Mouse (Mus musculus): ENCODE results near the gene Lck. TPM values are rescaled to one million over a fixed set of nuclear protein-coding genes. Genes with fewer than 3 reads are reported as not detected.

Lck gene
- polyA plus RNA-seq, 1 experiment = 1.7 TPM

DNA sequence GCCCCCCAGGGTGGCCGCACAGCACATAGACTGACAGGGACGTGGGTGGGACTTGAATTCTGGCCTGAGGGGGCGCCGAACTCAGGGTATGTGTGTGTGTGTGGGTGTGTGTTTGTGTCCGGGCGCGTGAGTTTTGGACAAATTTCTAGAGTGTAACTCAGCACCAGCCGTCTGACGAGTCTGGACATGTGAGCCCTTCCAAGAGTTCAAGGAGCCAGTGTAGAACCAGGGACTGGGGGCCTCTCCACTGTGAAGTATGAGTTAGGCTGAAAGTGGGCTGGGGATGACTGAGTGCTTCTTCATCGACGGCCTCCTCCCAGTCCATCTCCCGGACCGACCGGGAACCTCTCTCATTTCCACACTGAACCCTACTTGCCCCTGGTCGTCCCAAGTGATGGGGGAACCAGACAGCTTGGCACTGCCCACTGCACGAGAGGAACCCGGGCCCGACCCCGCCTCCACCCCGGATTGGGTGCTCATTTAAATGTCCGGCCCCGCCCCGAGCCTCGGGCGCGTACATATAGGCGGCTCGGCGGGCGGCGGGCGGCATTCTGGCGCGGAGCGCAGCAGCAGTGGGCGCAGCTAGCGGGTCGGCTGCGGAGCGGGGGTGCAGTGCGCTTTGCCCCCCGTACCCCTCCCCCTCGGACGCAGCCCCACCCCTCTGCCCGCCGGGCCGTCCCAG, 60.2 kb downstream of the Lck start, which contains the start of gene Marcksl1:
TSS of gene Marcksl1 (plus strand) at position 496 of the 682 bp plus-strand sequence.
- Histone ChIP-seq H3K4me1 (peaks cover 23% of the 10 kb centered on the region), H3K9me3 (no peaks in the 10 kb centered on the region), H3K27me3 (replicated peaks) (peaks cover 56% of the 10 kb centered on the region), H3K36me3 (replicated peaks; ENCODE audit: low read length) (peaks cover 21% of the 10 kb centered on the region), H3K4me3 (replicated peaks) (peak within 1 kb of the TSS; percentile 91)
- TF ChIP-seq GATA1 (IDR thresholded peaks at IDR 0.05; ENCODE audit: borderline replicate concordance, low read length) (no peak), FLI1 (IDR thresholded peaks at IDR 0.05; ENCODE audit: low read length) (no peak)

DNA sequence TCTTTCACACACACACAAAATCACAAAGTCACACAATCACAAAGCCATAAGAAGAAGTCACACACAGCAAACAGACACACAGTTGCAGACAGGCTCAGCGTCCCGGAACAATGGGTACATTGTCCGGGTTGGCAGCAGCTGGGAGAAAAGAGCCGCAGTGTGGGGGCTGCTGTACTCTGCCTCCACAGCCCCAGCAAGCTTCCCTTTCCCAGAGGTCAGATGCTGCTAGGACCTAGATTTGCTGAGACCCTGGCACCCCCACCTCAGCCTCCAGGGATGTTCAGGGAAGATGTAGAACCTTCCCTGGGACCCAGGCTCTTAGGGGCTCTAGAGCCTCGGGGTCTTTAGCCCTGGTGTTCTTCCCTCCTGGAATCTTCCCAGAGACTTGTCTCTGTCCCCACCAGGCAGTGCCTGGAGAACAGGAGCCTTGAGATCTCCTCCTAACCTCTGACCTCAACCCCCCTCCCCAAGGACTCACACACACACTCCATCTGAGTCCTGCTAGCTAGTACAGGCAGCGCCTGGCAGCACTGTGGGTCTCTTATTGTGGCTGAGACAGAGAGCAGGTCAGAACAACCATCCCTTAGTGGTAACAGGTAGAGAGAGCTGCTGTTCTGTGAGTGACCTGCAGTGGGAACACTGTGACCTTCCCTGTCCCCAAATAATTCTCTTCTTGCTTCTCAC, 61.9 kb downstream of the Lck start:
- H3K27me3 ChIP-seq (replicated peaks) = peaks cover 68% of the 10 kb centered on the region
- TF ChIP-seq GATA1 (IDR thresholded peaks at IDR 0.05; ENCODE audit: borderline replicate concordance, low read length) (no peak), FLI1 (IDR thresholded peaks at IDR 0.05; ENCODE audit: low read length) (no peak)

DNA sequence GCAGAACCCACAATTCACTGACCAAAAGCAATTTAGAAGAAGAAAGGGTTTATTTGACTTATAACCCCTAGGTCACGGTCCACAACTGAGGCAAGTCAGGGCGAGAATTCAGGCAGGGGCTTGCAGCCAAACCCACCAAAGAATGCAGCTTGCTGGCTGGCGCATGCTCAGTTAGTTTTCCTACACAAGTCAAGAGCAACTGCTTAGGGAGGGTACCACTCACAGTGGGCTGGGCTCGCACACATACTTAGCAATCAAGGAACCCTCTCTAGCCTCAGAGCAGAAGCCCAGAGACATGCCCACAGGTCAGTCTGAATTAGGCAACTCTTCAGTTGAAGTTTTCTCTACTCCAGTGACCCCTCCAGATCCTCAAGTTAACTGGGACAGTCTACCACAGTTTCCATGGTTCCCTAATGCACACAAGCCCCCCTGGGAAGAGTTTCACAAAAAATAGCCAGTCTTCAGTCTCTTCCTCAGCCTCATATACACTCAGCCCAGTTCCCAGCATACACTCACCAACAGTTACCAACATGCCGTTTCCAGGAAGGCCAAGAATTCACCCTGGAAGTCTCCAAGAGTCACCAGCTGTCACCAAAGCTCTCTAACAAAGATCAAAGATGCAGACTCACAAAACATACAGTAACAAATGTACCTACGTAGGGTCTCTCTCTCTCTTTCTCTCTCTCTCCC, 62.6 kb downstream of the Lck start:
- peaks cover 1% of the 10 kb centered on the region for H3K36me3 ChIP-seq (replicated peaks; ENCODE audit: low read length)
- TF ChIP-seq FLI1 (IDR thresholded peaks at IDR 0.05; ENCODE audit: low read length) = no peak
- TF ChIP-seq GATA1 (IDR thresholded peaks at IDR 0.05; ENCODE audit: borderline replicate concordance, low read length) = no peak
- peaks cover 27% of the 10 kb centered on the region for H3K4me1 ChIP-seq
- peaks cover 70% of the 10 kb centered on the region for H3K27me3 ChIP-seq (replicated peaks)
- H3K4me3 ChIP-seq (replicated peaks) = no peak overlapping the region
- H3K9me3 ChIP-seq = no peaks in the 10 kb centered on the region

More for the DNA sequence above, 61.9 kb downstream of the Lck start:
- no peaks in the 10 kb centered on the region for H3K9me3 ChIP-seq
- peaks cover 27% of the 10 kb centered on the region for H3K4me1 ChIP-seq
- H3K36me3 ChIP-seq (replicated peaks; ENCODE audit: low read length) = peaks cover 4% of the 10 kb centered on the region
- H3K4me3 ChIP-seq (replicated peaks) = no peak overlapping the region

DNA sequence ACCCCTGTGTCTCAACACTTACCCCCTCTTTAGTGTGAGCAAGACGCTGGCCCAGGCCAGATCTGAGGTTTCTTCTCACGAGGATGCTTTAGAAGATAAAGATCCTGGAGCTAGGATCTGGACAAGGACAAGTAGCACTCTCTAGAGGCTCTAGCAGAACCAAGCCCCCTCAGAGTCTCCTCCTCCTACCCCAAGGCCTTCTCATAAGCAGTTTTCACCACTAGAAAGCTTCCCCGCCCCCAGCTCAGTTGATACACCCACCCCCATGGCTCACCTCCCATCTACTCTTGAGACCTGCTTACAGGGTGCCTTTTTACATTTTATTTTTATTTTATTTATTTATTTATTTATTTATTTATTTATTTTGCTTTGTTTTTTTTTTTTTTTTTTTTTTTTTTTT, 63.8 kb downstream of the Lck start:
- peaks cover 76% of the 10 kb centered on the region for H3K27me3 ChIP-seq (replicated peaks)
- no peak overlapping the region for H3K4me3 ChIP-seq (replicated peaks)
- H3K4me1 ChIP-seq = peaks cover 32% of the 10 kb centered on the region
- TF ChIP-seq GATA1 (IDR thresholded peaks at IDR 0.05; ENCODE audit: borderline replicate concordance, low read length) (no peak), FLI1 (IDR thresholded peaks at IDR 0.05; ENCODE audit: low read length) (no peak)
- H3K9me3 ChIP-seq = no peaks in the 10 kb centered on the region
- no peaks in the 10 kb centered on the region for H3K36me3 ChIP-seq (replicated peaks; ENCODE audit: low read length)

DNA sequence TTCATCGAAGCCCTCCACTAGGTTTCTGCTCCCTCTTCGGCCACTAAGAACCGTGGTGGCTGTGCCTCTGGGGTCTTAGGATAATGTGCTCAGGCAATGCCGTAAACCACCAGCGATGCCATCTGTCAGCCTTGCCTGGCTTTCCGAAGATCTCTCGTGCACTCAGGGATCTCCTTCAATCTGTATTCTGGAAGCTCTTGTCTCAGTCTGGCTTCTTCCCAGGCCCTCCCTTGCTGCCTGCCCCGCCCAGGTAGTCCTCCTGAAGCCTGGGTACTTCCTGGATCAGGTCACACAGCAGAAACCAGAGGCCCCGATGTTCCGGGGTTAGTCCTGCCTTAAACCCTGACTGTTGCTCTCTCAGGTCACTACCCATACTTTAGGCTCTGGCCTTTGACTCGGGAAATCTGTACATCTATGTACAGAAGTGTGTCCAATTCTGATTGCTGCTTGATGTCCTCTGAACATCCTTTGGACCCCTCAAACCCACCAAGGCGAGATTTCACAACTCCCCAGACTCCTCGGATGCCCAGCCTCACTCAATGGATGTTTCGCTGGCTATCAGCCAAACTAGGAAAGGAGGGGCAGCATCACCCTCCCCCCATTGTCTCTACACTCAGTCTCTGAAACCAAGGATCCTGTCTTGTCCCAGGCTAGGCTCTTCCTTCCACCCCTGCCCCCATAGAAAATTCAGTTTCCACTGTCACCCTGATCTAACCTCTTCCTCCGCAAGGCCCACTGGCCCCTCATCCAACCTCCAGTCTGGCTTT, 64.4 kb downstream of the Lck start:
- Histone ChIP-seq H3K36me3 (replicated peaks; ENCODE audit: low read length) (no peaks in the 10 kb centered on the region), H3K4me1 (peaks cover 32% of the 10 kb centered on the region), H3K9me3 (no peaks in the 10 kb centered on the region), H3K4me3 (replicated peaks) (no peak overlapping the region), H3K27me3 (replicated peaks) (peaks cover 70% of the 10 kb centered on the region)
- TF ChIP-seq GATA1 (IDR thresholded peaks at IDR 0.05; ENCODE audit: borderline replicate concordance, low read length) (no peak), FLI1 (IDR thresholded peaks at IDR 0.05; ENCODE audit: low read length) (no peak)

DNA sequence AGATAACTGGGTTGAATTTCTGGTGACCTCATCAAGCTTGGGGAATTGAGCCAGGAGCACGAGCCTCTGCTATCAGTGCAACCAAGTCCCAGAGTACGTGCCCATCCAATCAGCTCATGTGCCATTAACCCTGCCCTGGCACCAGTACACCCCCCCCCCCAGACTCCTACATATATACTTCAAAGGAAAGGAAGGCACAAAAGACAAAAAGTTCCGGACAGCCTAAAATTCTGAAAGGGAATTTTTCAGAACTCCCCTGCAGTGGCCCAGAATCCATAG, 65.3 kb downstream of the Lck start:
- Histone ChIP-seq H3K4me1 (peaks cover 32% of the 10 kb centered on the region), H3K9me3 (no peaks in the 10 kb centered on the region), H3K27me3 (replicated peaks) (peaks cover 62% of the 10 kb centered on the region), H3K4me3 (replicated peaks) (no peak overlapping the region), H3K36me3 (replicated peaks; ENCODE audit: low read length) (no peaks in the 10 kb centered on the region)
- no peak for TF ChIP-seq FLI1 (IDR thresholded peaks at IDR 0.05; ENCODE audit: low read length)
- no peak for TF ChIP-seq GATA1 (IDR thresholded peaks at IDR 0.05; ENCODE audit: borderline replicate concordance, low read length)

DNA sequence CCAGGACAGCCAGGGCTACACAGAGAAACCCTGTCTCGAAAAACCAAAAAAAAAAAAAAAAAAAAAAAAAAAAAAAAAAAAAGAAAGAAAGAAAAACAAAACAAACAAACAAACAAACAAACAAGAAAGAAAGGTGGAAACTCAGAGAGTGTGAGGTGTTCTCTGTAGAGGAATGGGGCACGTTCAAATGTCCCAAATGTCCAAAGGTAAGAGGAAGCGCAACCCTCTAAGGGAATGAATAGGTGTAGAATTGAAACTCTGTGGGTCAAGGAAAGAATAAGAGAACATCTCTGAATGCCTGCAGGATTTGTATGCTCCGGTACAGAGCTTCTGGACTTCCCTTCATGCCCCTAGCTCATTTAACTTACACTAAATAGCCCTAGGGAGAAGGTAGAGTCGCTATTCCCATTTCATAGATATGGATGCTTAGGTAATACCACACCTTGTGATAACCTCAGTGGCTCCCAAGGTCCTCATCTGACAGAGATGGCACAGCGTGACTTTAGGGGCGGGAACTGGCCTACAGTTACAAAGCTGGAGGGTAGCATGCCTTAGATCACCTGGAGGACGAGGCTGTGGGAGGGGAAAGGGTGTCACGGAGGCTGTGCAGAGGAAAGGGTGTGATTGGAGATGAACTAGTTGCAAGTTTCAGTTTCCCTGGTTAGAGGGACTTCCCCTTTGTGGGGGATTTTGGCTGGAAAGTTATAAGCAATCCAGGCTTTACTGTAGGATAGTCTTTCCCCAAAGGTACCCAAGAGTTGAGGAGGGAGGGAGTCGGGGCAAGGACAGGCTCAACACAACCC, 65.8 kb downstream of the Lck start:
- H3K4me3 ChIP-seq (replicated peaks) = peak overlapping the region; percentile 74
- TF ChIP-seq GATA1 (IDR thresholded peaks at IDR 0.05; ENCODE audit: borderline replicate concordance, low read length) = no peak
- no peak for TF ChIP-seq FLI1 (IDR thresholded peaks at IDR 0.05; ENCODE audit: low read length)
- H3K27me3 ChIP-seq (replicated peaks) = peaks cover 58% of the 10 kb centered on the region
- H3K9me3 ChIP-seq = no peaks in the 10 kb centered on the region
- peaks cover 35% of the 10 kb centered on the region for H3K4me1 ChIP-seq
- no peaks in the 10 kb centered on the region for H3K36me3 ChIP-seq (replicated peaks; ENCODE audit: low read length)

DNA sequence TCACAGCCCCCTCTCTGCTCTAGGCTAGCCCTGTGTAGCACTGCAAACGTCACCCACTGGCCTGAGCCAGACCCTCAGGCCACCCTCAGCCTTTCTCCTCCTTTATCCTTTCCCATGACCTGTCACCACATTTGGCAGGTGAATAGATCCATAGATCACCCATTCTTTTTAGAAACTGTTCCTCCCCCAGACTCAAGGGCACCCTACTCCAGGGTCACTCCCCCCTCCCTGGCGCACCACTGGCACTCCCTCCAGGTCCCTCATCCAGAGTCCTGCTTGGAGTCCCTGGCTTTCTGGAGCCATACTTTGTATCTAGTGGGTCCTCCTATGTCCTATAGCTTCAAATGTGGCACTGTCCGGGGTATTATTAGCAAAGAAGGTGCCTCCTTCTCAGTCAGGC, 67.9 kb downstream of the Lck start:
- TF ChIP-seq FLI1 (IDR thresholded peaks at IDR 0.05; ENCODE audit: low read length) = no peak
- no peak overlapping the region for H3K4me3 ChIP-seq (replicated peaks)
- H3K4me1 ChIP-seq = peaks cover 55% of the 10 kb centered on the region
- H3K36me3 ChIP-seq (replicated peaks; ENCODE audit: low read length) = no peaks in the 10 kb centered on the region
- H3K9me3 ChIP-seq = no peaks in the 10 kb centered on the region
- H3K27me3 ChIP-seq (replicated peaks) = peaks cover 40% of the 10 kb centered on the region

DNA sequence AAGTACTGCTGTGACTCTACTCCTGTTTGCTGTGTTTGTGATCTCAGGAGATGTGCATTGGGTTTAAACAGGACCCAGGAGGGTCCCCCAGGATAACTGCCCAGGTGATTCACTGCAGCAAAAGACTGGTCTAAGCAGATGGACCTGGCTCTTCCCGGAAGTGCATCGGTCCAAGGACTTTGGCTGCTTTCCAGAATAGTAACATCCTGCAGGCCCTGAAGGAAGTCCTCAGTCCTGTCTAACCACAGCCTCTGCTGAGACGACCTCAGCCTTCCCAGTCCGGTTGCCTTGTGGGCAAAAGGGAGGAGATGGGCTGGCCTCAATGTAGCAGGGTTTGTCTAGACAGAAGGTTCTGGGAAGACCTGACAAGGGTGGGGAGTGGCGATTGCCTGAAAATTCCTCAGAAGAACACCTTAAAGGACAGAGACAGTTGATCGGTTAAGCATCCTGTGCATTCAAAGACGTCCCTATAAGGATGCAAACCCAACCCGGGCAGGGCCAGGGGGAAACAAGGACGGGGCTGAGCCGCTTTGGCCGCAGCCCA, 70.5 kb downstream of the Lck start:
- H3K36me3 ChIP-seq (replicated peaks; ENCODE audit: low read length) = no peaks in the 10 kb centered on the region
- peak overlapping the region; percentile 51 for H3K4me3 ChIP-seq (replicated peaks)
- H3K9me3 ChIP-seq = no peaks in the 10 kb centered on the region
- peaks cover 35% of the 10 kb centered on the region for H3K27me3 ChIP-seq (replicated peaks)
- no peak for TF ChIP-seq GATA1 (IDR thresholded peaks at IDR 0.05; ENCODE audit: borderline replicate concordance, low read length)
- no peak for TF ChIP-seq FLI1 (IDR thresholded peaks at IDR 0.05; ENCODE audit: low read length)
- H3K4me1 ChIP-seq = peaks cover 69% of the 10 kb centered on the region
